ENCODE assay signal across 28 mouse cellular contexts in genomic region chr2:84653354-84653753, GRCm38 (mm10). TPM values are rescaled to one million over a fixed set of nuclear protein-coding genes. Genes with fewer than 3 reads are reported as not detected.
A peak's percentile ranks its signal among the peaks of the same experiment; 100 is the strongest.
DNase-seq lines count a peak whose midpoint lies in the region; ATAC-seq and TF ChIP-seq lines count a peak whose summit lies in the region.
"Had no signal": no experiment of that assay in that cellular context is flagged by ENCODE, and none has a peak within 500 bp of the region (broad histone marks: within the 10 kb centered on the region; RNA-seq: fewer than 3 reads in every experiment).

No protein-coding gene starts in this region.

- no peak overlapping the region for H3K4me2 ChIP-seq in hindbrain, postnatal 0 days (ENCODE audit: low read depth, low read length)
- no peak overlapping the region for H3K4me2 ChIP-seq in liver, embryonic 14.5 days (ENCODE audit: low read depth)
- no peak overlapping the region for H3K4me2 ChIP-seq in liver, embryonic 12.5 days
- H3K4me2 ChIP-seq: heart, embryonic 11.5 days; hindbrain, embryonic 14.5 days; limb, embryonic 12.5 days; liver, embryonic 15.5 days; neural tube, embryonic 12.5 days had no signal

- ATAC-seq in hindbrain, postnatal 0 days = no peak
- ATAC-seq in liver, embryonic 14.5 days (ENCODE audit: insufficient read depth) = no peak
- no peak for ATAC-seq in liver, embryonic 12.5 days
- ATAC-seq: intestine, embryonic 16.5 days had no signal

- H3K4me3 ChIP-seq in hindbrain, postnatal 0 days (ENCODE audit: low read length) = no peak overlapping the region
- H3K4me3 ChIP-seq in hindbrain, embryonic 10.5 days = no peak overlapping the region
- no peak overlapping the region for H3K4me3 ChIP-seq in liver, embryonic 14.5 days (ENCODE audit: insufficient read depth in 1 of 2, low read depth in 2 of 2, low read length in 2 of 2)
- no peak overlapping the region for H3K4me3 ChIP-seq in liver, embryonic 12.5 days
- H3K4me3 ChIP-seq in E14TG2a.4 (replicated peaks; ENCODE audit: low read length) = no peak overlapping the region
- H3K4me3 ChIP-seq: forebrain, embryonic 10.5 days; limb, embryonic 12.5 days; liver, embryonic 15.5 days; midbrain, embryonic 10.5 days; neural tube, embryonic 12.5 days had no signal

- no peaks in the 10 kb centered on the region for H3K36me3 ChIP-seq in hindbrain, postnatal 0 days (ENCODE audit: insufficient read depth, low read length)
- no peaks in the 10 kb centered on the region for H3K36me3 ChIP-seq in hindbrain, embryonic 10.5 days
- H3K36me3 ChIP-seq in liver, embryonic 14.5 days (replicated peaks; ENCODE audit: control insufficient read depth, insufficient read depth, low read depth) = no peaks in the 10 kb centered on the region
- no peaks in the 10 kb centered on the region for H3K36me3 ChIP-seq in liver, embryonic 12.5 days
- no peaks in the 10 kb centered on the region for H3K36me3 ChIP-seq in E14TG2a.4 (ENCODE audit: insufficient read depth, low read length)
- H3K36me3 ChIP-seq: forebrain, embryonic 10.5 days; limb, embryonic 12.5 days; liver, embryonic 15.5 days; midbrain, embryonic 10.5 days; neural tube, embryonic 12.5 days had no signal

- H3K9me3 ChIP-seq in hindbrain, postnatal 0 days (ENCODE audit: low read length) = no peaks in the 10 kb centered on the region
- no peaks in the 10 kb centered on the region for H3K9me3 ChIP-seq in hindbrain, embryonic 10.5 days
- H3K9me3 ChIP-seq in liver, embryonic 14.5 days (ENCODE audit: control insufficient read depth, low read length) = no peaks in the 10 kb centered on the region
- no peaks in the 10 kb centered on the region for H3K9me3 ChIP-seq in liver, embryonic 12.5 days (replicated peaks)
- H3K9me3 ChIP-seq in E14TG2a.4 (ENCODE audit: low read length) = peaks cover 5% of the 10 kb centered on the region; the same call in 1 of the 2 replicates
- H3K9me3 ChIP-seq: forebrain, embryonic 10.5 days; limb, embryonic 12.5 days; liver, embryonic 15.5 days; midbrain, embryonic 10.5 days; neural tube, embryonic 12.5 days had no signal

- H3K9ac ChIP-seq in hindbrain, postnatal 0 days (replicated peaks; ENCODE audit: low read length) = no peak overlapping the region
- H3K9ac ChIP-seq in liver, embryonic 14.5 days (replicated peaks) = no peak overlapping the region
- H3K9ac ChIP-seq in liver, embryonic 12.5 days = no peak overlapping the region
- H3K9ac ChIP-seq: hindbrain, embryonic 14.5 days; limb, embryonic 12.5 days; liver, embryonic 15.5 days; neural tube, embryonic 12.5 days had no signal

- DNase-seq in hindbrain, postnatal 0 days (ENCODE audit: low spot score) = no peak
- DNase-seq in hindbrain, embryonic 10.5 days (ENCODE audit: low spot score) = no peak
- no peak for DNase-seq in liver, embryonic 14.5 days (ENCODE audit: low read depth in 3 of 3, low spot score in 3 of 3)
- DNase-seq in A20 (ENCODE audit: low read depth, low spot score) = peak; percentile 28
- DNase-seq in ovary, postnatal 10 days (ENCODE audit: low spot score) = no peak
- DNase-seq: cerebellum, adult 18-20 months; cerebellum, postnatal 36 days; gastrocnemius, postnatal 14 days; heart, postnatal 14 days; kidney, postnatal 36 days; layer of hippocampus, adult 9-11 months; thymus, postnatal 25 days had no signal

- no peaks in the 10 kb centered on the region for H3K27me3 ChIP-seq in hindbrain, postnatal 0 days (ENCODE audit: insufficient read depth, low read length)
- H3K27me3 ChIP-seq in hindbrain, embryonic 10.5 days (ENCODE audit: insufficient read depth, poor library complexity, severe bottlenecking) = no peaks in the 10 kb centered on the region
- no peaks in the 10 kb centered on the region for H3K27me3 ChIP-seq in liver, embryonic 14.5 days (ENCODE audit: control insufficient read depth, insufficient read depth, low read length)
- no peaks in the 10 kb centered on the region for H3K27me3 ChIP-seq in liver, embryonic 12.5 days (replicated peaks)
- H3K27me3 ChIP-seq in E14TG2a.4 (ENCODE audit: insufficient read depth, low read length) = peaks cover 10% of the 10 kb centered on the region
- H3K27me3 ChIP-seq: limb, embryonic 12.5 days; liver, embryonic 15.5 days; neural tube, embryonic 12.5 days had no signal

- H3K4me1 ChIP-seq in hindbrain, postnatal 0 days (ENCODE audit: insufficient read depth, low read length) = no peaks in the 10 kb centered on the region
- peaks cover 11% of the 10 kb centered on the region for H3K4me1 ChIP-seq in hindbrain, embryonic 10.5 days (replicated peaks)
- H3K4me1 ChIP-seq in liver, embryonic 14.5 days (replicated peaks; ENCODE audit: control insufficient read depth in 2 of 2, insufficient read depth in 2 of 2, low read length in 1 of 2) = peaks cover 2% of the 10 kb centered on the region in 2 experiments; a peak in 1 of 4 replicates
- H3K4me1 ChIP-seq in liver, embryonic 12.5 days = peaks cover 14% of the 10 kb centered on the region
- peaks cover 17% of the 10 kb centered on the region for H3K4me1 ChIP-seq in E14TG2a.4 (replicated peaks; ENCODE audit: low read depth, low read length)
- H3K4me1 ChIP-seq: neural tube, embryonic 12.5 days had no signal

- no peak for TF ChIP-seq EP300 in liver, embryonic 14.5 days (IDR thresholded peaks at IDR 0.05; ENCODE audit: low read depth)

- H3K27ac ChIP-seq in hindbrain, postnatal 0 days = no peak overlapping the region
- H3K27ac ChIP-seq in hindbrain, embryonic 10.5 days = no peak overlapping the region
- no peak overlapping the region for H3K27ac ChIP-seq in liver, embryonic 14.5 days
- H3K27ac ChIP-seq in liver, embryonic 12.5 days = no peak overlapping the region
- H3K27ac ChIP-seq: forebrain, embryonic 10.5 days; hindbrain, embryonic 14.5 days; limb, embryonic 12.5 days; liver, embryonic 15.5 days; macrophage; midbrain, embryonic 10.5 days; neural tube, embryonic 12.5 days had no signal

- peak; percentile 38 for TF ChIP-seq CTCF in hindbrain, postnatal 0 days (IDR thresholded peaks at IDR 0.05; ENCODE audit: low read depth)
- peak; percentile 45 for TF ChIP-seq CTCF in liver, embryonic 14.5 days (IDR thresholded peaks at IDR 0.05; ENCODE audit: low read depth)
- TF ChIP-seq CTCF in E14TG2a.4 (conservative IDR thresholded peaks at IDR 0.05; ENCODE audit: low read length) = peak; percentile 29; the same call in 1 of the 2 replicates

RNA-seq across cellular contexts. Expression of gene Ctnnd1, which starts 2.8 kb away (rescaled TPM):
- total RNA-seq in hindbrain, postnatal 0 days (2014; rRNA removed) = 75.7 and 86.5 TPM in 2 replicates
- polyA plus RNA-seq in hindbrain, postnatal 0 days (2015; fragmentation: Nextera tagmentation; extraction: Ambion mirVana) = 12.7 and 15.8 TPM in 2 replicates
- 33.2 and 39.7 TPM in 2 replicates for polyA plus RNA-seq in hindbrain, embryonic 10.5 days (2016; fragmentation: Nextera tagmentation; extraction: Ambion mirVana)
- 14.6 and 16.0 TPM in 2 replicates for polyA plus RNA-seq in liver, embryonic 14.5 days (2012; rRNA removed)
- 8.5 and 9.8 TPM in 2 replicates for polyA plus RNA-seq in liver, embryonic 14.5 days (2014; fragmentation: Nextera tagmentation; extraction: Ambion mirVana)
- 18.6 and 20.5 TPM in 2 replicates for polyA plus RNA-seq in liver, embryonic 12.5 days (2016; fragmentation: Nextera tagmentation; extraction: Ambion mirVana)

RNA-seq across cellular contexts. Expression of gene Btbd18, which starts 5.5 kb away (rescaled TPM):
- total RNA-seq in hindbrain, postnatal 0 days (2014; rRNA removed) = not detected in 2 replicates
- polyA plus RNA-seq in hindbrain, postnatal 0 days (2015; fragmentation: Nextera tagmentation; extraction: Ambion mirVana) = 0.50 and 0.68 TPM in 2 replicates
- 0.25 and 0.31 TPM in 2 replicates for polyA plus RNA-seq in hindbrain, embryonic 10.5 days (2016; fragmentation: Nextera tagmentation; extraction: Ambion mirVana)
- polyA plus RNA-seq in liver, embryonic 14.5 days (2012; rRNA removed) = not detected in 2 replicates
- polyA plus RNA-seq in liver, embryonic 14.5 days (2014; fragmentation: Nextera tagmentation; extraction: Ambion mirVana) = 0.05 TPM in 1 of 2 replicates, not detected in the other
- 0.04 and 0.10 TPM in 2 replicates for polyA plus RNA-seq in liver, embryonic 12.5 days (2016; fragmentation: Nextera tagmentation; extraction: Ambion mirVana)
- total RNA-seq: gastrocnemius, postnatal 14 days; heart, postnatal 14 days had no signal
- polyA plus RNA-seq: frontal cortex, adult 2 months; macrophage; small intestine, adult 2 months had no signal

RNA-seq across cellular contexts. Expression of gene Selenoh, which starts 17.2 kb away (rescaled TPM):
- 271 and 302 TPM in 2 replicates for total RNA-seq in hindbrain, postnatal 0 days (2014; rRNA removed)
- 247 and 248 TPM in 2 replicates for polyA plus RNA-seq in hindbrain, postnatal 0 days (2015; fragmentation: Nextera tagmentation; extraction: Ambion mirVana)
- 515 and 539 TPM in 2 replicates for polyA plus RNA-seq in hindbrain, embryonic 10.5 days (2016; fragmentation: Nextera tagmentation; extraction: Ambion mirVana)
- polyA plus RNA-seq in liver, embryonic 14.5 days (2012; rRNA removed) = 97.8 and 135 TPM in 2 replicates
- 115 TPM in 2 replicates for polyA plus RNA-seq in liver, embryonic 14.5 days (2014; fragmentation: Nextera tagmentation; extraction: Ambion mirVana)
- 163 and 165 TPM in 2 replicates for polyA plus RNA-seq in liver, embryonic 12.5 days (2016; fragmentation: Nextera tagmentation; extraction: Ambion mirVana)

RNA-seq across cellular contexts. Expression of gene Gm28635, which starts 24.5 kb away (rescaled TPM):
- total RNA-seq in hindbrain, postnatal 0 days (2014; rRNA removed) = not detected in 2 replicates
- not detected in 2 replicates for polyA plus RNA-seq in hindbrain, postnatal 0 days (2015; fragmentation: Nextera tagmentation; extraction: Ambion mirVana)
- polyA plus RNA-seq in hindbrain, embryonic 10.5 days (2016; fragmentation: Nextera tagmentation; extraction: Ambion mirVana) = not detected in 2 replicates
- 0.01 TPM in 1 of 2 replicates, not detected in the other for polyA plus RNA-seq in liver, embryonic 14.5 days (2012; rRNA removed)
- not detected in 2 replicates for polyA plus RNA-seq in liver, embryonic 14.5 days (2014; fragmentation: Nextera tagmentation; extraction: Ambion mirVana)
- polyA plus RNA-seq in liver, embryonic 12.5 days (2016; fragmentation: Nextera tagmentation; extraction: Ambion mirVana) = not detected in 2 replicates
- total RNA-seq: adrenal gland, adult 18-20 months; adrenal gland, postnatal 4 days; gastrocnemius, postnatal 14 days had no signal
- polyA plus RNA-seq: forebrain, embryonic 10.5 days; frontal cortex, adult 2 months; heart, embryonic 11.5 days; hindbrain, embryonic 14.5 days; intestine, embryonic 16.5 days; limb, embryonic 12.5 days; liver, embryonic 15.5 days; macrophage; midbrain, embryonic 10.5 days; neural tube, embryonic 12.5 days; small intestine, adult 2 months; testis, adult 2 months had no signal

RNA-seq across cellular contexts. Expression of gene Med19, which starts 24.8 kb away (rescaled TPM):
- total RNA-seq in hindbrain, postnatal 0 days (2014; rRNA removed) = 31.4 and 31.6 TPM in 2 replicates
- polyA plus RNA-seq in hindbrain, postnatal 0 days (2015; fragmentation: Nextera tagmentation; extraction: Ambion mirVana) = 47.4 and 47.5 TPM in 2 replicates
- 47.1 and 47.6 TPM in 2 replicates for polyA plus RNA-seq in hindbrain, embryonic 10.5 days (2016; fragmentation: Nextera tagmentation; extraction: Ambion mirVana)
- polyA plus RNA-seq in liver, embryonic 14.5 days (2012; rRNA removed) = 9.6 and 12.3 TPM in 2 replicates
- polyA plus RNA-seq in liver, embryonic 14.5 days (2014; fragmentation: Nextera tagmentation; extraction: Ambion mirVana) = 22.4 and 23.4 TPM in 2 replicates
- 27.2 and 28.1 TPM in 2 replicates for polyA plus RNA-seq in liver, embryonic 12.5 days (2016; fragmentation: Nextera tagmentation; extraction: Ambion mirVana)
